Mouse (Mus musculus) layer of hippocampus, adult 2 months (tissue): ENCODE measurements around the gene Agtr1a. TPM values are rescaled to one million over a fixed set of nuclear protein-coding genes. Genes with fewer than 3 reads are reported as not detected.

ENCODE experiments used
- DNase-seq, 2 experiments: peaks; one replicate each; pipeline ENCODE4 v3.0.0; 2022; ENCODE audit warnings: low spot score in 2 of 2
- H3K27ac ChIP-seq: fragments of 200-600 bp; 2 replicates; pipeline ENCODE4 v1.8.1; 2022
- H3K4me3 ChIP-seq: fragments of 200-600 bp; 2 replicates; pipeline ENCODE4 v1.8.1; 2022; ENCODE audit warnings: mild to moderate bottlenecking
- CTCF ChIP-seq: fragments of 200-600 bp; conservative IDR thresholded peaks from 2 replicates; pipeline ENCODE4 v1.8.1; 2022; ENCODE audit warnings: antibody characterized with exemption, mild to moderate bottlenecking, moderate library complexity
- total RNA-seq, 2 experiments: library from RNA; stranded (reverse); gene quantifications; 2 replicates each; pipeline ENCODE4 v1.2.3; 2021

The Agtr1a gene
- total RNA-seq, 2 experiments from 2014 or later = 1.4 to 1.7 TPM

GRCm38 (mm10) chr13:30378868-30379267 lies 42.6 kb downstream of the Agtr1a start:
- Histone ChIP-seq H3K4me3 (no peak overlapping the region), H3K27ac (no peak overlapping the region)
- no peak for TF ChIP-seq CTCF
- no peak for DNase-seq

GRCm38 (mm10) chr13:30385183-30385582 lies 48.9 kb downstream of the Agtr1a start:
- Histone ChIP-seq H3K4me3 (no peak overlapping the region), H3K27ac (no peak overlapping the region)
- no peak for TF ChIP-seq CTCF
- no peak for DNase-seq

- H3K4me3 ChIP-seq = no peak overlapping the region
- DNase-seq = no peak
- TF ChIP-seq CTCF = no peak
- no peak overlapping the region for H3K27ac ChIP-seq
These were observed 57.9 kb downstream of the Agtr1a start for GRCm38 (mm10) chr13:30394123-30394522.

- H3K4me3 ChIP-seq = no peak overlapping the region
- H3K27ac ChIP-seq = no peak overlapping the region
- no peak for DNase-seq
- TF ChIP-seq CTCF = no peak
These were observed 60.2 kb downstream of the Agtr1a start for GRCm38 (mm10) chr13:30396431-30396830.

GRCm38 (mm10) chr13:30398852-30399251 lies 62.6 kb downstream of the Agtr1a start:
- Histone ChIP-seq H3K27ac (no peak overlapping the region), H3K4me3 (no peak overlapping the region)
- DNase-seq = no peak
- TF ChIP-seq CTCF = no peak

GRCm38 (mm10) chr13:30400621-30401020 lies 64.4 kb downstream of the Agtr1a start:
- no peak overlapping the region for H3K4me3 ChIP-seq
- no peak for DNase-seq
- H3K27ac ChIP-seq = no peak overlapping the region
- no peak for TF ChIP-seq CTCF

- TF ChIP-seq CTCF = no peak
- Histone ChIP-seq H3K4me3 (no peak overlapping the region), H3K27ac (no peak overlapping the region)
- DNase-seq = no peak
These were observed 67.6 kb downstream of the Agtr1a start for GRCm38 (mm10) chr13:30403874-30404273.

- no peak for DNase-seq
- no peak for TF ChIP-seq CTCF
- no peak overlapping the region for H3K4me3 ChIP-seq
These were observed 82.4 kb downstream of the Agtr1a start for GRCm38 (mm10) chr13:30418611-30419010.

GRCm38 (mm10) chr13:30427008-30427407 lies 90.8 kb downstream of the Agtr1a start:
- TF ChIP-seq CTCF = no peak
- DNase-seq = no peak
- Histone ChIP-seq H3K27ac (no peak overlapping the region), H3K4me3 (no peak overlapping the region)

More at GRCm38 (mm10) chr13:30418611-30419010, 82.4 kb downstream of the Agtr1a start:
- no peak overlapping the region for H3K27ac ChIP-seq

GRCm38 (mm10) chr13:30427436-30427835 lies 91.2 kb downstream of the Agtr1a start:
- H3K4me3 ChIP-seq = no peak overlapping the region
- no peak for TF ChIP-seq CTCF
- no peak overlapping the region for H3K27ac ChIP-seq
- DNase-seq = no peak

Other genes starting within 250 kb of the Agtr1a start
- 1 to 10 TPM; 1.5 to 2.2 TPM for gene Mboat1, start 200.0 kb upstream of the Agtr1a start, total RNA-seq
- gene Uqcrfs1, start 208.9 kb downstream of the Agtr1a start, total RNA-seq = 100 to 1,000 TPM; 143 to 154 TPM